Mouse (Mus musculus): ENCODE results near the gene Gm28434.

The Gm28434 gene

DNA sequence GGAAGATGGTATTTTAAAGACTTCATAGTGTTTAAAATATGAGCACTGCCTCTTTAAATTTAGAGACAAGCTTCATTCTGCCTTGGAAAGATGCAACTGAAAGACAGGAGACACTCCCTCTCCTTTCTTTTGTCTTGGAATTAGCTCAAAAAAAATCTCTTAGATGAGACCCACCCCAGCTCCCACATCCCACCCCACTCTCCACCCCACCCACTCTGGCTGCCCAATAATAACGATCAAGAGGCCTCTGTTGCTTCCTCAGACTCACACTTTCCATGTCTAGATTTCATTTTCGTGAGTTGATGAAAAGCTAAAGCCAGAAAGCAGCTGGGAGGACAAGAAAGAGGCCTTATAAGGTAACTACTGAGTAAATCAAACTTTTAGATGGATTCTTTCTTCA is at the start of gene Gm28434, which contains the start of gene 2310003L06Rik:
TSS of gene Gm28434 (plus strand) at position 317 of the 400 bp plus-strand sequence.
TSS of gene 2310003L06Rik (plus strand) at position 259 of the 400 bp plus-strand sequence.
- DNase-seq = no peak

- DNase-seq = no peak
These were observed 43.9 kb upstream of the Gm28434 start, which contains the start of gene Csn3 for GRCm38 (mm10) chr5:87925372-87925771. TSS of gene Csn3 (plus strand) at chr5:87925579.

DNA sequence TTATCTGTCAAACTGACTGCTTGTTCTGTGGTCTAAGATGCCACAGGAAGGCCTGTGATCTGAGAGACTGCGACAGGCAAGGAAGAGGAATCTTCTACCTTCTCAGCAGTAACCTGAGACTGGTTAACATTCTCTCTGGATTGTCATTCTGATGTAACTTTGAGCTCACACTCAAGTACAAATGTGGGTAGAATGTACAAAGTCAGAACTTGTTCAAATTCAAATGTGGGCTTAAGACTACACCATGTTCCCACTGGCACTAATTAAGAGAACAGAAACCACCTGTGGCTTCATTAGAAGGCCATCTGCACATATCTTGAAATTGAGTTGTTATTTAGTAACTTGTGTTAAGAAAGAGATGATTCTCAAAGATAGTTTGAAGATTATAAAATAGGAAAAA is 37.7 kb upstream of the Gm28434 start:
- no peak for DNase-seq

DNA sequence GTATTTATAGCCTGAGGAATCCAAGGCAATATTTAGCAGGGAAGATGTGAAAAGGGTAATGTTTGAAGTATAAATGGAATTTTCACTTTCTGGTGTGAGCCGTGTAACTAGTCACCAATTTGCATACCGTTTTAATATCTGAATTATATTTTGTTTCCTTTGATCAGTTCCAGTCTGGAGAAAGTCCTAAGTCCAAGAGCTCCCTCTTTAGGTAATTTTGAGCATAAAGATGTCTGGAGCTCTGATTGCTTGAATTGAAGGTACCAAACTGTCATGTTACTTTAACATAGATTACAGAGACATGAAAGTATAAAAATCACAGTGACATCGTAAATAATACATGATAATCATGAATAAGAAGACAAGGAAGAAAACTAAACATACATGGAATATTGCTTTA is 28.6 kb upstream of the Gm28434 start:
- no peak for DNase-seq

GRCm38 (mm10) chr5:87942515-87942914 is 26.8 kb upstream of the Gm28434 start:
- DNase-seq = no peak

GRCm38 (mm10) chr5:87951836-87952235 is 17.5 kb upstream of the Gm28434 start:
- no peak for DNase-seq

DNA sequence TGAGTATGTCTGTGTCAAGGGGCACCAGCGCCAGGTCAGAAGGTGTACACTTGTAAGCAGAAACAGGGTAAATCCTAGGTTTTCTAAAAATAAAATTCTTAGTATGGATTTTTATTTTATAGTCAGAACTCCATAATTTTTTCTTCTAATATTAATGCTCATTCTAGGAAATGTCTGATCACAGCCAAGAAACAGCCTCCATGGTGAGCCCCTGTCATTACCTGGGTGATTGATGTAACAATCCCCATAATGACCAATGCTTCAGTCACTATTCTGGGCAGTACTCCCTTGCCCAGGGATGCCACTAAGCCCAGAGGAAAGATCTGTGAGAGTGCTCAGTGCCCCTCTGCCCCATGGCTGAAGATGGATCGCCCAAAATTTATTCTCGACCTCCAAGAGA is 9.8 kb downstream of the Gm28434 start, which contains the start of gene Cabs1:
TSS of gene Cabs1 (plus strand) at position 301 of the 400 bp plus-strand sequence.
- no peak for DNase-seq

GRCm38 (mm10) chr5:87982468-87983214 is 13.3 kb downstream of the Gm28434 start:
- no peak for DNase-seq

GRCm38 (mm10) chr5:88002249-88002648 is 32.9 kb downstream of the Gm28434 start, which contains the start of gene Smr3a:
TSS of gene Smr3a (plus strand) at chr5:88002549.
- DNase-seq = no peak

DNA sequence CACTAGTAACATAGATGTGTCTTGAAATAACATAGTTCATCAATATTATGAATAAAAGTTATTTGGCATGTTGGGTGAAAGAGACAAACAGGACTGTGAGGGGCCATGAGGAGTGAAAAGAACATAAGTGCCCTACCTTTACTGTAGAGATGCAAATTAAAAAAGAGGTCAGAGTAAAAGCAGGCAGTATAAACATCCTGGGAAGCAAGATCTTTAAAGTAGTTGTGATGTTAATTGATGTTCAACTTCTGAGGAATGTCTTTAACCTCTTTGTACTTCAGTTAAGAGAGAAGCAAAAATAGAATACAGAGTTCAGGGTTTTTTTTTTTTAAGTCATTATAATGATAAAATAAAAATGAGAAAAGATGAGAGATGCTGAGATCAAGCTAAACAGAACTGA is 35.9 kb downstream of the Gm28434 start:
- no peak for DNase-seq

Measured in right cerebral cortex, adult 18-20 months (tissue).